Mouse (Mus musculus) fibroblast of lung, adult 2 months (primary cell): ENCODE measurements around the gene Gsk3a.

ENCODE experiments used
- DNase-seq: peaks from one replicate; pipeline ENCODE4 v3.0.0-alpha.2; 2011; ENCODE audit warnings: low read depth

The Gsk3a gene

DNA sequence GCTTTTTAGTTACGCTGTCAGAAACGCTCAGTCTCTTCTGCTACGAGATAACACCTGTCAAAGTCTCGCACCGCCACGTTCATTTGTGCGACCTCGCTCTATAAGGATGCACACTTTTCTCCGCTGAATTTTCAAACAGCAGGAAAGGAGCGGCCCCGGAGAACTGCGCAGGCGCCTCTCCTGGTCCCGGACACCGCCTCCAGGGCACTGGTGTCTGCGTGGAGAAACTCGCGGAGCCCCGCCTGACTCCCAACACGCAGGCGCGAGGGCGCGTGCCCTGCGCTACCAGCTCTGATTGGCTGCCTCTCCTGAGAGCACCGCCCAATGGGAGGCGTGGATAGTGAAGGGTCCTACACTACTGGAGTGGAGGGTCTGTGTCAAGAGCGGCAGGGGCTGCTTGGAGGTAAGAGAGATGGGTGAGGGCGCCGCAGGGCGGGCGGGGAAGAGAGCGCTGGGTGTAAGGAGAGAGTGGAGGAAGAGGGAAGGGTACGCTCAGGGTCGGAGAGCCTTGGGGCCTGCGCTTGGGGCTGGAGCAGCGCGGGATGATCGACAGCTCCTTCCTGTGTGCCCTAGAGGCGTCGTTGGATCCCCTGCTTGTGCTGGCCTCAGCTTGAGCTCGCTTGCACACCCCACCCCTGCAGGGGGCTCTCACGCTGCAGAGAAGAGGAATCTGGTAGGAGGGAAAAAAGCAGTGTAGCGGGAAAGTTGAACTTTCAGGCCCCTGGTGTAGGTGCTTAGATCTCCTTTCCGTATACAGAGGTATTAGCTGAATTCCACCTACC, 16.4 kb downstream of the Gsk3a start, which contains the start of gene Zfp526:
Zfp526 (plus strand) TSS at position 324 of the 782 bp plus-strand sequence.
- peak; percentile 95 for DNase-seq

DNA sequence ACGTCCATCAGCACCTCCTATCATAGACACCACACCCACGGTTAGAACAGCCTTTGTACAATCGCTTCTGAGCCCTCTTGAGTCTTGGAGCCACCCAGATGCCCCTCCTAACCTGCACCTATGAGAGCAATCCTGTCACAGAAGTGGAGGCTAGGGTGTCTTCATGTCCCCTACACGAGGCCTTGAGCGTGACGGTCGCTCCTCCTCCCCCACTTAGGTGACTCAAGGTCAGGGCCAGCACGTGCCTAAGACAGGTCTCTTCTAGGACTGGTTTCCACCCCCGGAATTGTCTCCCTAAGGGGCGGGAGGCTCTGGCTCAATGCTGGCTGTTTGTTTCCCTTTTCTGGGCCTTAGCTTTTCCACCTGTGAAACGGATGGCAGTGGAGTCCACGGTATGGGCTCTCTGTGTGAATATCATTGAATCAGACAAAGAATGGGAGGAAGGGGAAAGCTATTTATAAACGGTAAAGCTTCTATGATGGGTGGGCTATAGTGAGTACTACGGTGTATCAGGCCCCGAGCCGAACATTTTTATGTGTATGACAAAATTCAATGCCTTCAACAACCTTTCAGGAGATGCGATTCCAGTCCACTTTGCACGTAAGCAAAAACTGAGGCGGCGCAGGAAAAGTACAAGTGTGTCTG, 17.1 kb downstream of the Gsk3a start, which contains the start of gene Dedd2:
Dedd2 (minus strand) TSS at position 159 of the 645 bp plus-strand sequence.
- no peak for DNase-seq

DNA sequence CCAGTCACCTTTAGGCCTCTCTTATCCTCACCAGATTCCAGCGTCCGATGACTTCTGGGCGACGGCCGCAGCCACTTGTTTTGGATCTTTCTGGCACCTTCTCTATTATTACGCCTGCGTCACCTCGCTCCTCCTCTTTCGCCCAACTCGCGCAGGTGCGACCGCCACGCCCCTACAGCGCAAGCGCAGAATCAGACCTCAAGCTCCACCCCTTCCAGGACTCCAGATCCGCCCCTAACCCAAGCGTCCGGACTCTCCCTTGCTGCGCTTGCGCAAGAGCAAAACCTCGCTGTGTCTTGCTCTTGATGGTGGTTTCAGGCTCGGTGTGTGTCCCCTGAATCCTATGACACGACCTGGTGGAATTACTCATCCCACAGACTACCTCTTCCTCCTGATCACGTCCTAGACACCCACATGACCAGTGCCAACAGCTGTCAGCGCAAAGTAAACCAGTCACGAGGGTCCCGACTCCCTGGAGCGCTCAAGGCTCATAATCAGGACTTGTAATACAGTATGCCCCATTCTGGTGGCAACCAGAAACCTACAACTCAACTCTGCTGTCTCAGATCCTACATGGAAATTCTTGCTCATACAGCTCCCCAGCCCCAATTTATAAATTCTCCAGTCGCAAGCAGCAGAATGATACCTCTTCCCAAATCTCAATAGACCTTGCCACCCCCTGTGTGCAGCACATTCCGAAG, 17.7 kb downstream of the Gsk3a start:
- peak; percentile 91 for DNase-seq

DNA sequence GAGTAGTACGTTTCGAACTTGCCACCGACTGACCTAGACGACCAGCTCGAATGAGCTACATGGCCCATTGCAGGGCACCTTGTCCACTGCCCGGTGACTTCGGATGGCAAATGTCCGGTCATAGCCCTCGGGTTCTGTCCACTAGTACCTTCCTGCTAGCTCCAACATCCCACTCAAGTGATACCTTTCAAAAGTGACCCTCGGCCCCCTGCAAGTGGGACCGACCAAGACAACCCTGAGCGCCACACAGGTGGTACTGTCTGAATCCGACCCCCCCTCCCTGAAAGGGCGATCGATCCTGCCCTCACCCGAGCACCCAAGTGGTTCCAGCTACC, 18.3 kb downstream of the Gsk3a start:
- DNase-seq: no peak

DNA sequence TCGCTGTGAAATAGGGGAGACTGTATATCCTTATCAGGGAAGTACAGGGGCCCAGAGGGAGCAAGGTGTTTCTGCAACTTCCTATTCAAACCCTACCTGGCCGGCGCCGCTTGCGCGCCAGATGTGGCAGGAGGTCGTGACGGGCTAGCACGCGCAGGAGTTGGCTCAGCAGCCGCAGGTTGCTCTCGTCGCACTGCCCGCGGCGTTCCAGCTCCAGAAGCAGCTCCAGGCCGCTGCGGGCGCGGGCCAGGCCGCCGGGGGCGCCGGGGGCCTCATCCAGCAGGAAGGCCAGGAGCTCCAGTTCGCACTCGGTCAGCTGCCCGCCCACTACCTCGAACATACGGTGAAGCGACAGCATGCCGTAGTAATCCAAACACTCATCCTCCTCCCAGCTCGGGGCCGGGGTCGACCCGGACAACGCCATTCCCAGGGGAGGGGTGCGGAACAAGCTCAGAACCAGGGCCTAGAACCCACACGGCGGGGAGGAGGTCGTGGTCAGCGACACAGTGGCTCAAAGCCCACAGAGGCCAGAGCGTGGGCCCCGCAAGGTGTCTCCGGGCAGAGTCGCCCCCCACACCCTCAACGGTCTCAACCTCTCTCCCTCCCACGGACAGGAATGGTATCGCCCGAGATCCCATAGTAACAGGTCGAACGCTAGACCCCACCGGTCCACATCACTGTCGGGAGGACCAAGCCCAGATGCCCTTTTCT, 18.8 kb downstream of the Gsk3a start:
- DNase-seq: no peak

DNA sequence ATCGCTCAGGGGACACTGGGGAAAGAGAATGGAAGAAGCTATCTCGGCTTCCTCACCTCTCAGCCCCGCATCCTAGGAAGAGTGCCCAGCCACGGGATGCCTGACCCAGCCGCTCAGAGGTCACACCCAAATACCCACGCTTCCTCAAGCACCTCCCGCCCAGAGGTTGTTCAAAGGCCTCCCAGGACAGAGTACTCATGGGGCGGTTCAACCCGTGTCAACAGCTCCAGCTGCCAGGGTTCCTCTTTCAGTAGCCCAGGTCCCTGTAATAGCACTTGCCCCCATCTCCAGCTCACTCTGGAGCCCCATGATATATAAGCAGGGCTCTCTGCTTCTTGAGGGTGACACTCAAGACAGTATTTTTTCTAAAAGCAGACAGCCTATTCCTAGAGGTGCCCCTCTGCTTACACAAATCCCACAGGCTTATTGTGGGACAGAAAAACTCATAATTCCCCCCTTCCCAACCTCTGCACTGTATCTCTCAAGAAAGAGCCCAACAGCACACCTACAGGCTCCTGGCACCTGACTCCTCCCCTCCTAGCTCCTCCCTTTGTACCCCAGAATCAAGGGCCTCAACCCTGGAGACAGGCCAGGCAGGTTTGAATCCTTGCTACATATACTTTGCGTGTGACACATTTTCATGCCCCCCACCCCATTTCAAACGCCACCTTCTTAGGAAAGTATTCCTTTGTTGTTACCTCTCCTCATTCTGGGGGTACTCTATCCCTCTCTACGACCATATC, 19.8 kb downstream of the Gsk3a start:
- no peak for DNase-seq

DNA sequence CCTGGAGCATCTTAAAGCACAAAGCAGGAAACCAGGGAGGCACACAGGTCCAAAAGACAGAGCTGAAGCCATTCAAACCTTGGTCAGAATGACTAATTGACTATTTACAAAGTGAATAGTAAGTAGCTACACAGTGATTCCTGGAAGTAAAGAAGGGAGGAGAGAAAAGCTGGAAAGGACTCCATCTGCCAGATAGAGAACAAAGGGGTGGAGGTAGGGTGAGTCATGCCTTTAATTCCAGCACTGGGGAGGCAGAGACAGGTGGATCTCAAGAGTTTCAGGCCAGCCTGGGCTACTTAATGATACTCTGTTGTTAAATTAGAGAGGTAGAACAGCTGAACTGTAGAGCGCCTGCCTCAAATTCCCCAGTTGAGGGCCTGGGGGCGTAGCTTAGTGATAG, 23.5 kb downstream of the Gsk3a start:
- DNase-seq: no peak

DNA sequence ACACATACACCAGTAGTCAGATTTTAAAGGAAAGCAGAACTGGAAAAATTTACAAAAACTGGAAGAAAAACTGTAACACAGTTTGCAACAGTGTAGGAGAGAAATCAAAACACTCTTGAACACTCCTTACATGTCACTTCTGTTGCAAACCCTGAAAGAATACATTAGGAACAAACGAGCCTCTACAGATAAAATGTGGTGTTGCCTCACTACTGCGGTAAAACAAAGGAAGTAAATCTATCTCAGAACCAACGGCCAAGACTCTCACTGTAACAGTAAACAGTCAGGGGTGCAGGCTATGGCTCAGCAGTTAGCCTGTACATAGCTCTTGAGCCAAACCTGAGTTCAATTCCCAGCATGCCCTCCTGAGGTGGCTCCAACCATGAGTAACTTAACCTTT, 24.6 kb downstream of the Gsk3a start:
- DNase-seq: no peak

DNA sequence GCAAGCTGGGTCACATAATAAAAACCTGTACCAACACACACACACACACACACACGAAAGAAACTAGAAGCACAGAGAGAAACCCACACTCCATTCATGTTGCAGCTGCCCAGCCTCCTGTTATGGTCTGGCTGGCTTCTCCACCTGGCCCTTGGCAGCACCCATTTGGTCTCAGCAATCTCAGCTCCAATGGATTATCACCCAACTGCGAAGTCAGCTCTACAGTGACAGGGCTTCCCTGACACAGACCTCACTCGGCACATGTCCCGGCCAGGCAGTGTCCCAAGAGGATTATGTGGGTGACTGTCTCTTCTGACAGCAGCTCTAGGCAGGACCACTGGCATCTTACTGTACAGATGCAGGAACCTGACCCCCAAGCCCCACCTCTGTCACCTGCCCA, 27.2 kb downstream of the Gsk3a start:
- no peak for DNase-seq

DNA sequence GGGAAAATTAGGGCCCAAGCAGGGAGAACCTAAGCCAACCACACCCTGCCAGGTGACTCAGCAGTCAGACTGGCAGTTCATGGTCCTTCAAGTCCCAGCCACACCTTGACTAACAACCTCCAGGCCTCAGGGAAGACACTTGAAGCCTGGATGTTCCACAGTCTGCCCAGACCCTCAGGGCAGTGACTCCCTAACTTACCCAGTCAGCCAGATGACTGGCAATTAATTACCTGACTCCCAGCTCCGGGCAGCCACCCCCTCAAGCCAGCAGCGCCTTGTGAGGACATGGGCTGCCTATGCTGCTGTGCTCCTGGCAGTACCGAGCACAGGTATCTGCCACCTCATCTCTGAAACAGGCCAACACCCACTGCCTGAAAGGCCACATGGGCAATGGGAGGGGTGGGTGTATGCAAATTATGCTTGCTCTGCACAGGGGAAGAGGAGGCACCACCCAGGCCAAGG, 28.5 kb downstream of the Gsk3a start:
- no peak for DNase-seq

DNA sequence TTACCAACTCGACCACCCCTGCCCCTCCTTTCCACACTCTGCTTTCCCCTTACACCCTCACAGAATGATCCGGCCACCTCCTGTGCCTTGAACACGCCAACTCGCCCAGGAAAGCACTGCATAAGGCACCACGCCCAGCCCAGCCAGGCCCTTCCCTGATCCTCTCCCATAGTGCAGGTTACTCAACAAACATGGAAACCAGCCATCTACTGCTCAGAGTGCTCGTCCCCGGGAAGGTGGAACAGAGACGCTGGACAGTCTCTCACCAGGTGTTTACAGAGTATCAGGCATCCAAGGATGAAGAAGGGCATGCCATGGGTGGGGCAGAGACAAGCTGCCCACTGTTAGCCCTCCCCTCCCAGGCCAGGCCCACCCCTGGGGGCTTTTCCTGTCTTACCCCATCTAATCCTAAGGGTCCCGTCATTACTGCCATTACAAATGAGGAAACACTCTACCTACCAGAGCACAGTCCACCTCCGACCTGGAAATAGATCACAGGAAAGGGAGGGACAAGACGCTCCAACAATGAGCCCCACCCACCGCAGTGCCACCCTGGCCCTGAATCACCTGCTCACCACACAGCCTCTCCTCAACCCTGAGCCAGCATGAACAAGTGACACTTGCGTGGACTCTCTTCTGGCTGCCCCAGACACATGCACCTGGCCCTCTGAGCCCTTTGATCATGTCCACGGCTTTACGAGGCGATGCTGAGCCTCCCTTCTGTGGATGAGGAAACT, 31.4 kb downstream of the Gsk3a start:
- no peak for DNase-seq

DNA sequence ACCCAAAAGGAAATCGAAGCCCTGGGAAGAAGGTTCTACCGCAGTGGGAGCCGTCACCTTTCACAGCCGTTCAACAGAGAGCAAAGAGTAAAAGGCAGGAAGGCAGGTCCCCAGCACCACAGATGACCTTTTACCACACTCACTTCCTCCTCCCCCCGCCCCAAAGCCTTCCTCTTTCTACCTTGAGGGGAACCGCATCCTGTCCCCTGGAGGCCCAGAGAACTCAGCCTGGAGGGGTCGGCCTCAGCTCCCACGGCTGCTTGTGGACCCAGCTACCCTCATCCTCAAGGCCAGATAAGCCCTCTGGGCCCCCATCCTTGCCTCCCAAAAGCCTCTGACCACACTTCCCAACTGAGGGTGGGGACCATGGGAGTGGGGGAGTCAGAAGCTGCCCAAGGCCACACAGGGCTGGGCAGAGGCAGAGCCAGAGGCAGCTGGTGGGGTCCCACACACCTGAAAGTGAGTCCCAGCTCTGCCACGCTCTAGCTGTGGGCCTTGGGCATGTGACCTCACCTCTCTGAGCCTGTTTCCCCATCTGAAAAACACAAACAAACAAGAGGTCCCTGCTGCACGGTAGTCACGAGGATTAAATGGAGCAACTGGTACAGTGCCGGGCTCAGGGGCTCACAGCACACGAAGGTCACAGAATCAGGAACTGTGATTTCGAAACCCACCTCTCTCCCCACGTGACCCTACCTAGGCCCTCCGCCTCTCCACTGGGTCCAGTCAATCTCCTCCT, 32.1 kb downstream of the Gsk3a start:
- no peak for DNase-seq

DNA sequence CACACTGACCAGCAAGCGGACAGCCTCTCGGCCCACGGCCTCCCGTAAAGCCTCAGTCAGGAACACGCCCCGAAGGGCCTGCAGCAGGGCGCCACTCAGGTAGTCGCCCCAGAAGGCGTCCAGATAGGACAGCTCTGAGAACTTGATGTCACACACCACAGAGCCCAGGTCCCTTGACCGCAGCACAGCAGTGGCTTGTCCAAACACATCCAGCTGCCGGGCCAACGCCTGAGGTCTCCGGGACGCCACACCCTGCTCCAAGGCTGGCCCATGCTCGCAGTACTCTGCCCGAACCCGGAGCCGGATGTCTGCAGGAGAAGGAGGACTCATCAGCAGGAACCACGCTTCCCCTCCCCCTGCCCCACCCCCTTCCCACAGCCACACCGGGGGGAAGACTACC, 34.0 kb downstream of the Gsk3a start:
- no peak for DNase-seq

DNA sequence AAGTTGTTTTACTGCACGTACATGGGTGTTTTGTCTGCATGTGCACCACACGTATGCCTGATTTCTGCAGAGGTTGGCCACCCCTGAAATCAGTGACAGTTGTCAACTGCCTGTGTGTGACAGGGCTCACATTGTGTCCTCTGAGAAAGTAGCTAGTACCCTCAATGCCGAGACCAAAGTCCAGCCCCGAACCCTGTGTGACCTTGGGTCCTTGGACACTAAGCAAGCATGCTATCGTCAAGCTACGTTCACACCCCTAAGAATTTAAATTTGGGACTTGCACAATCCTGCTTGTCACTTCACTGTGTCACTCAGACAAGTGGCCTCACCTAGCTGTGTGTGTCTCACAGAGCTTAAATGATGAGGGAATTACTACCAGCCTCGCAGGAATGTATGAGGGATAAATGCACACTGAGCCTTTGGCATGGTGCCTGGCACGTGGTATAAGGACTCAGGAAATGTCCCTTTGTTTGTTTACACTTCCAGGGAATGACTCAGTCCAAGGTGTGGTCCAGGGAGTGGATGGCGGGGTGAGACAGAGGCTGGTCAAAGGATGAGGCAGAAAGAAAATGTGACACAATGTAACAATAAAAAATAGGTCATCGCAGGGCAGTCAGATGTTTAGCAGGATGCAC, 40.1 kb downstream of the Gsk3a start:
- DNase-seq: no peak

DNA sequence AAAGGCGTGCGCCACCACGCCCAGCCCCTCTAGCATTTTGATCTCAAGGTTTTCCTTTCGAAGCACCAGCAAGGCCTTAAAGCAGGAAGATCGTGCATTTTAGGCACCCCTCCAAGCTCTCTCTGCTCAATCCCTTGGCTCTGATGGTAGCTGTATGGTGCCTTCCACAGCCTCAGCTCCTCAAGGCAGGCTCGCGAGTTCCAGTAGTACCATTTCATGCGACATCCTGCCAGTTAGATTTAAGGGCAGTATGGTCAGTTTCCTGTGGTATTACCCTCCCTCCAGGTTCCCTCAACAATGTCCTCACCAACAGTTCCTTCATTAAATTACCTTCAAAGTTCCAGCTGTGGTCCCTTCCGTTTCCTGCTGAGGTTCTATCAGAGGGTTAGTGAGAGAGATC, 41.5 kb downstream of the Gsk3a start:
- no peak for DNase-seq

DNA sequence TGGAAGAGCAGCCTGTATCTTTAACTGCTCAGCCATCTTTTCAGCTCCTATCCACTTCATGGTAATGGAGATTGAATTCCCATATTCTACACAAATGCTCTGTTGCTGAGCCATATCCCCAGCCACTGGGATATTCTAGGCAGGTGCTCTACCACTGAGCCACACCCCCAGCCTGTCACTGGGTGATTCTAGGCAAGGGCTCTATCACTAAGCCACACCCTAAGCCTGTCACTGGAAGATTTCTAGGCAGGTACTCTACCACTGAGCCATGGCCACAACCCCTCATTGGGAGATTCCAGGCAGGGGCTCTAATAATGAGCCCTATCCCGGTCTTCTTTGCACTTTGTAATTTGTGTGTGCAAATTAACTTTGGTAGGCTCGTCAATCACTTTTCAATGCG, 42.5 kb downstream of the Gsk3a start:
- no peak for DNase-seq

DNA sequence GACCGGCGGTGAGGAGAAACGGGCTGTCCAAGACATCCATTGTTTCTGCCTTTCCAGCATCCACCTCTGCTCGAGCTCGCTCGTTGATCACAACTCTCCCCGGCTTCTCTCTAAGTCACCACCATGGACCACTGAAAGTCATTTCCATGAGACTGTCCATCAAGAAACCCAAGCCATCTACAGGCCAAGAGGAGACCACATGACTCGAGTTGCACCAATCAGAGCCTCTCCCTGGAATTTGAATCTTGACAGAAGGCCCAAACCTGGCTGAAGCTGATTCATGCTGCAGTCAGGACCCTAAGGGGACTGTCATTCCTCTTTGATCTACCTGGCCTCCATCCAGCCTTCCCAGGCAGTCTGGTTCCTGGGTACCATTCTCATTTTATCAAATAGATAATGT, 45.5 kb downstream of the Gsk3a start:
- DNase-seq: no peak

DNA sequence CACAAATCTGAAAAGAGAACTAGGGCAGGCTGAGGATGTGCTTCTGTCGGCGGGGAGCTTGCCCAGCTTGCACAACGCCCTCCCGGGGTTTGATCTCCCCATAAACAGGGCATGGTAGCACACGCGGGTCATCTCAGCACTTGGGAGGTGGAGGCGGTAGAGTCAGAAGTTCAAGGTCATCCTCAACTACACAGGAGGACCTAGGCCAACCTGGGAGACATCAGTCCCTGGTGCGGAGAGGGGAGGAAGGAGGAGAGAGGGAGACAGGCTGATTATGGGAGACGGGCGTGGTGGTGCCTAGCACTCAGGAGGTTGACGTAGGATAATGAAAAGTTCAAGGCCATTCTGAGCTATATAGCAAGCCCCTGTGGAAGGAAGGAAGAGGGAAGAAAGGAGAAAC, 46.8 kb downstream of the Gsk3a start:
- DNase-seq: no peak
